Mouse (Mus musculus): ENCODE results near the gene Maml3.

GRCm38 (mm10) chr3:51952728-51953623, 151.9 kb downstream of the Maml3 start:
- TF ChIP-seq CTCF (IDR thresholded peaks at IDR 0.05; ENCODE audit: low read depth, low read length) (no peak), POLR2A (IDR thresholded peaks at IDR 0.05; ENCODE audit: borderline replicate concordance, low read depth, low read length) (no peak)
